Mouse (Mus musculus): Measurements from ENCODE around the gene Gm9125.
"Not testable (repeated sequence)": the region's sequence is repeated elsewhere in the genome, so short reads cannot be mapped to it uniquely, and the experiment has no call there.

Gm9125 gene

GRCm38 (mm10) chr3:94054785-94055184 is at the start of gene Gm9125:
TSS of gene Gm9125 (minus strand) at chr3:94054885.
- in situ Hi-C loops (cut with MboI) = not testable (repeated sequence)

DNA sequence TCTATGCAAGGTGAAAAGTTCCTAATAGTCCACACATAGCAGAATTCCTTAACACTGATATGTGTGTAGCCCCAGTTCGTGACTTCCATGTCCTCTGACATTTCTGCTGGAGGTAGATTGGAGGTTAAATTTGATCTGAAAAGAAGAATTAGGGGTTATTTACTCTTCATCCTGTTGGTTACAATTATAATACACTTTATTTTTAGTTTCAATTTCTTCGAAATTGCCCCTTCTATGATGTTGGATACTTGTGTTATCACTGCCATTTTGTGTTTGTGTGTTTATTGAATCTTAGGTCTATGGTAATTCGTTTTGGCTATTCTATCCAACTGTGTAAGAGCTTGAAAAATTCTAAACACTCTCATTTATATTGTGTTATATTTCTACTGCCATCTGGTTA is 17.9 kb upstream of the Gm9125 start, which contains the start of gene Gm10697:
TSS of gene Gm10697 (minus strand) at position 101 of the 400 bp plus-strand sequence.
- in situ Hi-C loops (cut with MboI) = not testable (repeated sequence)

DNA sequence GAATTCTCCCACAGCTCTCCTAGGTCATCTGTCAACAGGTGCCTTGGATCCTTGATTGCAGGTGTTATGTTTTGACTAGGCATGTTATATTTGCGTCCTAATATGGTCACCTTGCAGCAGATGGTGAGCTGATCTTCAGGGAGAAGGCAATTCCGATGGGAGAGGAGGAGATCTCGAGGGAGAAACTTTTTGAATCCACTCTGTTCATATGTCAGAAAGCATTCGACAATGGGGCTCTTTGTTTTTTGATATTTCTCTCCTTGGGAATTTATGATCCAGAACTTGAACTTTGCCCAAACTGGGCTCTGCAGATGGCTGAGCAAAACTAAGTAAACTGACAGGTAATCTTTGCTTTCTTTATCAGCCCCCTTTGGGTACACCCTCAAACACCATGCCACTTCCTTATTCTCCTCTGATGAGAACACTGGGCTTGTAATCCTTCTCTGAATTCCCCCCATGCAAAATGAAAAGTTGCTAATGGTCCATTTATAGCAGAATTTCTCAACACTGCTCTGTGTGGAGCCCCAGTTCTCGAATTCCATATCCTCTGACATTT is 5.0 kb downstream of the Gm9125 start:
- in situ Hi-C loops (cut with MboI) = not testable (repeated sequence)

GRCm38 (mm10) chr3:94038241-94038640 is 16.4 kb downstream of the Gm9125 start:
- in situ Hi-C loops (cut with MboI) = not testable (repeated sequence)

GRCm38 (mm10) chr3:94034400-94034799 is 20.3 kb downstream of the Gm9125 start:
- in situ Hi-C loops (cut with MboI) = not testable (repeated sequence)
